Mouse (Mus musculus): ENCODE data around the gene Syt2.

The Syt2 gene

GRCm38 (mm10) chr1:134741946-134742661 is 95.6 kb downstream of the Syt2 start:
- DNase-seq (ENCODE audit: low spot score), result no peak

- DNase-seq (ENCODE audit: low spot score), result no peak
Observed at GRCm38 (mm10) chr1:134745648-134746047, 99.2 kb downstream of the Syt2 start.

GRCm38 (mm10) chr1:134747236-134748174 is 101.0 kb downstream of the Syt2 start:
- no peak for DNase-seq (ENCODE audit: low spot score)

- DNase-seq (ENCODE audit: low spot score), result peak; percentile 75
Observed at GRCm38 (mm10) chr1:134749889-134750288, 103.4 kb downstream of the Syt2 start.

- no peak for DNase-seq (ENCODE audit: low spot score)
Observed at GRCm38 (mm10) chr1:134752447-134752846, 106.0 kb downstream of the Syt2 start.

GRCm38 (mm10) chr1:134753751-134754630 is 107.5 kb downstream of the Syt2 start:
- DNase-seq (ENCODE audit: low spot score), result peak; percentile 20

- DNase-seq (ENCODE audit: low spot score), result no peak
Observed at GRCm38 (mm10) chr1:134754818-134755217, 108.3 kb downstream of the Syt2 start.

- no peak for DNase-seq (ENCODE audit: low spot score)
Observed at GRCm38 (mm10) chr1:134755548-134756189, 109.2 kb downstream of the Syt2 start.

- DNase-seq (ENCODE audit: low spot score), result no peak
Observed at GRCm38 (mm10) chr1:134756190-134756873, 109.9 kb downstream of the Syt2 start.

- DNase-seq (ENCODE audit: low spot score), result no peak
Observed at GRCm38 (mm10) chr1:134757230-134757629, 110.8 kb downstream of the Syt2 start.

- no peak for DNase-seq (ENCODE audit: low spot score)
Observed at GRCm38 (mm10) chr1:134759133-134759532, 112.7 kb downstream of the Syt2 start.

GRCm38 (mm10) chr1:134760642-134761041 is 114.2 kb downstream of the Syt2 start:
- no peak for DNase-seq (ENCODE audit: low spot score)

- DNase-seq (ENCODE audit: low spot score), result no peak
Observed at GRCm38 (mm10) chr1:134761534-134761933, 115.1 kb downstream of the Syt2 start.

GRCm38 (mm10) chr1:134763250-134763649 is 116.8 kb downstream of the Syt2 start:
- DNase-seq (ENCODE audit: low spot score), result no peak

- no peak for DNase-seq (ENCODE audit: low spot score)
Observed at GRCm38 (mm10) chr1:134763776-134764438, 117.4 kb downstream of the Syt2 start.

GRCm38 (mm10) chr1:134764831-134765458 is 118.5 kb downstream of the Syt2 start:
- no peak for DNase-seq (ENCODE audit: low spot score)

GRCm38 (mm10) chr1:134766448-134766847 is 120.0 kb downstream of the Syt2 start:
- DNase-seq (ENCODE audit: low spot score), result no peak

- no peak for DNase-seq (ENCODE audit: low spot score)
Observed at GRCm38 (mm10) chr1:134770312-134770711, 123.8 kb downstream of the Syt2 start.

GRCm38 (mm10) chr1:134771353-134771752 is 124.9 kb downstream of the Syt2 start:
- DNase-seq (ENCODE audit: low spot score), result peak; percentile 76

GRCm38 (mm10) chr1:134771999-134772398 is 125.5 kb downstream of the Syt2 start:
- DNase-seq (ENCODE audit: low spot score), result no peak
